Mouse (Mus musculus) embryo, embryonic 9.5 days (tissue): Measurements from ENCODE around the gene Tnfsf11.

Experiments used
- DNase-seq: peaks from one replicate; pipeline ENCODE4 v3.0.0-alpha.2; 2017; ENCODE audit errors: extremely low spot score

Gene Tnfsf11

GRCm38 (mm10) chr14:78287906-78288800 lies 19.7 kb downstream of the Tnfsf11 start:
- peak; percentile 59 for DNase-seq

GRCm38 (mm10) chr14:78286011-78286548 lies 21.8 kb downstream of the Tnfsf11 start:
- no peak for DNase-seq

GRCm38 (mm10) chr14:78282490-78282889 lies 25.4 kb downstream of the Tnfsf11 start:
- DNase-seq = no peak

GRCm38 (mm10) chr14:78276395-78276930 lies 31.4 kb downstream of the Tnfsf11 start:
- no peak for DNase-seq

GRCm38 (mm10) chr14:78274851-78275250 lies 33.0 kb downstream of the Tnfsf11 start:
- no peak for DNase-seq

GRCm38 (mm10) chr14:78274146-78274545 lies 33.7 kb downstream of the Tnfsf11 start:
- no peak for DNase-seq

- DNase-seq = peak; percentile 32
Observed at GRCm38 (mm10) chr14:78273571-78273970, 34.3 kb downstream of the Tnfsf11 start.

GRCm38 (mm10) chr14:78264876-78265275 lies 43.0 kb downstream of the Tnfsf11 start:
- DNase-seq = no peak

GRCm38 (mm10) chr14:78262596-78262995 lies 45.2 kb downstream of the Tnfsf11 start:
- no peak for DNase-seq

- DNase-seq = no peak
Observed at GRCm38 (mm10) chr14:78261246-78261645, 46.6 kb downstream of the Tnfsf11 start.

GRCm38 (mm10) chr14:78254017-78254416 lies 53.8 kb downstream of the Tnfsf11 start:
- DNase-seq = no peak

GRCm38 (mm10) chr14:78246601-78247000 lies 61.2 kb downstream of the Tnfsf11 start:
- no peak for DNase-seq

- DNase-seq = no peak
Observed at GRCm38 (mm10) chr14:78244811-78245210, 63.0 kb downstream of the Tnfsf11 start.

- no peak for DNase-seq
Observed at GRCm38 (mm10) chr14:78239346-78239745, 68.5 kb downstream of the Tnfsf11 start.

- DNase-seq = no peak
Observed at GRCm38 (mm10) chr14:78237238-78237637, 70.6 kb downstream of the Tnfsf11 start.

GRCm38 (mm10) chr14:78236144-78236543 lies 71.7 kb downstream of the Tnfsf11 start:
- no peak for DNase-seq

- no peak for DNase-seq
Observed at GRCm38 (mm10) chr14:78235296-78235695, 72.5 kb downstream of the Tnfsf11 start.

GRCm38 (mm10) chr14:78229012-78229411 lies 78.8 kb downstream of the Tnfsf11 start:
- no peak for DNase-seq
